Mouse (Mus musculus): ENCODE measurements at regions not wholly inside any gene's neighbourhood (a gene's known extent, or its start where the extent isn't known, plus 50 kb on each side); places are given as distances from the start of the nearest gene placed in this dataset.

DNA sequence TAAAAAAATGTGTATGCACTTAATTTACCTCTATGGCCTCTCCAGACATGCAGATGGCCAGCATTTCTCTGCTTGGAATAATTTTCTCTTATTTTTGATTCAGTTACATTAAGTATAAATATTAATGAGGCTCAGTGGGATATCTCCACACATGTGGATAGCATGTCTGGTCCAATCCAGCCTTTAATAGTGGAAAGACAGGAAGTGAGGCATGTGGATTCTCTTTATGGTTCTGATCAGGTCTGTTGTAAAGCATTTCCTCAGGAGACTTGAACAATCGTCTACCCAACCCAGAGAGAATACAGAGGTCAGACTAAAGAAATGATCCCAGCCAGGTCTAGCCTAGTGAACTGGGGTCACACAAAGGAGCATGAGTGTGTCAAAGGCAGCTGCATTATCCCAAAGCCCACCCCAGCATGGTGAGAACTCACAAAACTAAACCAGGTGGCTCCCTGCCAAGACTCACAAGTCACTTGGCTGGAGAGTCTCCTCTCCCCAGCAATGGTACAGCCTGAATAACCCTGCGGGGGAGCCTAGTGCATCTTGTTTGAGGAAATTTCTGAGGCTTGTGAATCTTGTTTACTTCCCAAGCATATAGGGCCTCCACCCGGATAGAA is 123.3 kb upstream of the Slc22a23 start:
- no peak for TF ChIP-seq CTCF (IDR thresholded peaks at IDR 0.05; ENCODE audit: low read depth)
- TF ChIP-seq EP300 (IDR thresholded peaks at IDR 0.05; ENCODE audit: low read depth), result no peak

All from liver, postnatal 0 days (tissue).